ENCODE assay signal across 15 mouse cellular contexts in genomic region chr2:18933418-18933817, GRCm38 (mm10).
DNase-seq lines count a peak whose midpoint lies in the region; ATAC-seq and TF ChIP-seq lines count a peak whose summit lies in the region.
"Had no signal": no experiment of that assay in that cellular context is flagged by ENCODE, and none has a peak within 500 bp of the region (broad histone marks: within the 10 kb centered on the region; RNA-seq: fewer than 3 reads in every experiment).

No protein-coding gene starts in this region.

- H3K27me3 ChIP-seq in forebrain, embryonic 13.5 days: no peaks in the 10 kb centered on the region
- peaks cover 14% of the 10 kb centered on the region for H3K27me3 ChIP-seq in forebrain, embryonic 10.5 days (ENCODE audit: poor library complexity, severe bottlenecking)
- H3K27me3 ChIP-seq in hindbrain, embryonic 11.5 days (ENCODE audit: control insufficient read depth, insufficient read depth, low read length): no peaks in the 10 kb centered on the region
- H3K27me3 ChIP-seq in limb, embryonic 12.5 days: peaks cover 30% of the 10 kb centered on the region
- H3K27me3 ChIP-seq in midbrain, postnatal 0 days (ENCODE audit: insufficient read depth, low read length): no peaks in the 10 kb centered on the region

- ATAC-seq in forebrain, embryonic 13.5 days: peak; percentile 56
- ATAC-seq in hindbrain, embryonic 11.5 days (ENCODE audit: low FRiP score): 0 out of 2 replicates have a peak, but pooled peaks have one; percentile 38
- no peak for ATAC-seq in limb, embryonic 12.5 days (ENCODE audit: insufficient number of reproducible peaks, insufficient read depth, low FRiP score, low TSS enrichment, low read depth)
- no peak for ATAC-seq in midbrain, postnatal 0 days (ENCODE audit: low FRiP score)
- ATAC-seq in granulocyte monocyte progenitor cell, adult 5-6 weeks (replicated peaks; ENCODE audit: poor library complexity, severe bottlenecking): no peak
- ATAC-seq: intestine, embryonic 16.5 days had no signal

- WGBS in forebrain, embryonic 13.5 days: 12% methylated on average over 7 of the region's 7 CpGs
- 17% methylated on average over 7 of the region's 7 CpGs for WGBS in forebrain, embryonic 10.5 days
- 44% methylated on average over 7 of the region's 7 CpGs for WGBS in hindbrain, embryonic 11.5 days
- 38% methylated on average over 7 of the region's 7 CpGs for WGBS in limb, embryonic 12.5 days
- 23% methylated on average over 7 of the region's 7 CpGs for WGBS in midbrain, postnatal 0 days

- no peak overlapping the region for H3K9ac ChIP-seq in forebrain, embryonic 13.5 days
- H3K9ac ChIP-seq in hindbrain, embryonic 11.5 days (ENCODE audit: low read depth, low read length): no peak overlapping the region
- no peak overlapping the region for H3K9ac ChIP-seq in limb, embryonic 12.5 days (replicated peaks)
- H3K9ac ChIP-seq in midbrain, postnatal 0 days (replicated peaks; ENCODE audit: low read length, poor library complexity, severe bottlenecking): no peak overlapping the region
- H3K9ac ChIP-seq: embryonic facial prominence, embryonic 13.5 days had no signal

- no peak overlapping the region for H3K27ac ChIP-seq in forebrain, embryonic 13.5 days
- H3K27ac ChIP-seq in forebrain, embryonic 10.5 days: no peak overlapping the region
- no peak overlapping the region for H3K27ac ChIP-seq in hindbrain, embryonic 11.5 days (ENCODE audit: low read depth, low read length)
- H3K27ac ChIP-seq in limb, embryonic 12.5 days: no peak overlapping the region
- H3K27ac ChIP-seq in midbrain, postnatal 0 days (ENCODE audit: low read depth, low read length): no peak overlapping the region
- H3K27ac ChIP-seq: embryonic facial prominence, embryonic 13.5 days; gastrocnemius, adult 2 months had no signal

- H3K9me3 ChIP-seq in forebrain, embryonic 13.5 days (replicated peaks): no peaks in the 10 kb centered on the region
- H3K9me3 ChIP-seq in forebrain, embryonic 10.5 days: no peaks in the 10 kb centered on the region
- H3K9me3 ChIP-seq in hindbrain, embryonic 11.5 days (ENCODE audit: control insufficient read depth, low read length): no peaks in the 10 kb centered on the region
- no peaks in the 10 kb centered on the region for H3K9me3 ChIP-seq in limb, embryonic 12.5 days
- H3K9me3 ChIP-seq in midbrain, postnatal 0 days (ENCODE audit: low read length): no peaks in the 10 kb centered on the region
- H3K9me3 ChIP-seq: embryonic facial prominence, embryonic 13.5 days had no signal

- peaks cover 17% of the 10 kb centered on the region for H3K4me1 ChIP-seq in forebrain, embryonic 13.5 days
- peaks cover 45% of the 10 kb centered on the region for H3K4me1 ChIP-seq in forebrain, embryonic 10.5 days
- H3K4me1 ChIP-seq in hindbrain, embryonic 11.5 days (replicated peaks; ENCODE audit: control insufficient read depth, insufficient read depth, low read length): no peaks in the 10 kb centered on the region
- peaks cover 30% of the 10 kb centered on the region for H3K4me1 ChIP-seq in limb, embryonic 12.5 days (replicated peaks)
- no peaks in the 10 kb centered on the region for H3K4me1 ChIP-seq in midbrain, postnatal 0 days (ENCODE audit: insufficient read depth, low read length)

- TF ChIP-seq CTCF in midbrain, postnatal 0 days (IDR thresholded peaks at IDR 0.05): no peak

- no peak overlapping the region for H3K4me3 ChIP-seq in forebrain, embryonic 13.5 days
- no peak overlapping the region for H3K4me3 ChIP-seq in forebrain, embryonic 10.5 days
- no peak overlapping the region for H3K4me3 ChIP-seq in hindbrain, embryonic 11.5 days (ENCODE audit: low read depth, low read length)
- H3K4me3 ChIP-seq in limb, embryonic 12.5 days (replicated peaks): no peak overlapping the region
- 0 out of 2 replicates have a peak overlapping the region, but pooled peaks have one; percentile 2 for H3K4me3 ChIP-seq in midbrain, postnatal 0 days (ENCODE audit: low read depth, low read length)
- H3K4me3 ChIP-seq: embryonic facial prominence, embryonic 13.5 days; gastrocnemius, adult 2 months had no signal

- H3K36me3 ChIP-seq in forebrain, embryonic 13.5 days (ENCODE audit: poor library complexity, severe bottlenecking): no peaks in the 10 kb centered on the region
- no peaks in the 10 kb centered on the region for H3K36me3 ChIP-seq in forebrain, embryonic 10.5 days (replicated peaks)
- H3K36me3 ChIP-seq in hindbrain, embryonic 11.5 days (ENCODE audit: control insufficient read depth, insufficient read depth, low read length): no peaks in the 10 kb centered on the region
- H3K36me3 ChIP-seq in limb, embryonic 12.5 days: no peaks in the 10 kb centered on the region
- no peaks in the 10 kb centered on the region for H3K36me3 ChIP-seq in midbrain, postnatal 0 days (ENCODE audit: insufficient read depth, low read length)
- H3K36me3 ChIP-seq: embryonic facial prominence, embryonic 13.5 days had no signal

- H3K4me2 ChIP-seq in forebrain, embryonic 13.5 days: 0 out of 2 replicates have a peak overlapping the region, but pooled peaks have one; percentile 1
- H3K4me2 ChIP-seq in hindbrain, embryonic 11.5 days (replicated peaks; ENCODE audit: low read depth, low read length): no peak overlapping the region
- H3K4me2 ChIP-seq in limb, embryonic 12.5 days: peak overlapping the region; percentile 11; the same call in 1 of the 2 replicates
- H3K4me2 ChIP-seq in midbrain, postnatal 0 days (ENCODE audit: low read depth, low read length, poor library complexity, severe bottlenecking): 0 out of 2 replicates have a peak overlapping the region, but pooled peaks have one; percentile 15
- H3K4me2 ChIP-seq: embryonic facial prominence, embryonic 13.5 days had no signal

- no peak for DNase-seq in forebrain, embryonic 10.5 days (ENCODE audit: extremely low spot score, low spot score)
- DNase-seq in hindbrain, embryonic 11.5 days (ENCODE audit: low spot score): no peak
- no peak for DNase-seq in midbrain, postnatal 0 days (ENCODE audit: low spot score)
- DNase-seq in urinary bladder, postnatal 4 days (ENCODE audit: low spot score in 2 of 2): no peak
- no peak for DNase-seq in adrenal gland, adult 8-10 months
- DNase-seq: gastrocnemius, adult 2 months; heart, postnatal 14 days; kidney, postnatal 25 days; left cerebral cortex, postnatal 4 days; lung, postnatal 36 days had no signal

Comparison
In these comparisons a context has a peak if more than half of its experiments do, and no peak if none do; other contexts are left out.
1. ATAC-seq: peak in forebrain, embryonic 13.5 days (single experiment) and hindbrain, embryonic 11.5 days (single experiment); none in limb, embryonic 12.5 days (single experiment), midbrain, postnatal 0 days (single experiment) and granulocyte monocyte progenitor cell, adult 5-6 weeks (single experiment).